Mouse (Mus musculus) cerebellum, postnatal 14 days (tissue): ENCODE measurements at regions not wholly inside any gene's neighbourhood (a gene's known extent, or its start where the extent isn't known, plus 50 kb on each side); places are given as distances from the start of the nearest gene placed in this dataset.

Experiments
- DNase-seq, 2 experiments: peaks; one replicate each; pipeline ENCODE4 v3.0.0; 2021; ENCODE audit warnings: mixed read lengths in 2 of 2

- DNase-seq, result no peak
These were observed 570.0 kb downstream of the Gm11232 start for GRCm38 (mm10) chr4:71187801-71188200.

- no peak for DNase-seq
These were observed 580.1 kb downstream of the Gm11232 start for GRCm38 (mm10) chr4:71177661-71178060.

GRCm38 (mm10) chr4:71165802-71166201, 592.0 kb downstream of the Gm11232 start:
- DNase-seq, result peak; percentile 4 to 7

- no peak for DNase-seq
These were observed 597.0 kb upstream of the Megf9 start for GRCm38 (mm10) chr4:71131670-71132317.

- peak in 1 of 2 experiments; percentile 4 for DNase-seq
These were observed 596.3 kb upstream of the Megf9 start for GRCm38 (mm10) chr4:71130946-71131669.

GRCm38 (mm10) chr4:71129306-71129705, 594.5 kb upstream of the Megf9 start:
- DNase-seq, result peak in 1 of 2 experiments; percentile 6
